Mouse (Mus musculus) ovary, postnatal 10 days (tissue): Measurements from ENCODE around the gene Slc41a2.

ENCODE experiments used
- DNase-seq: peaks from one replicate; pipeline ENCODE4 v3.0.0; 2022; ENCODE audit warnings: low spot score

Slc41a2 gene

DNA sequence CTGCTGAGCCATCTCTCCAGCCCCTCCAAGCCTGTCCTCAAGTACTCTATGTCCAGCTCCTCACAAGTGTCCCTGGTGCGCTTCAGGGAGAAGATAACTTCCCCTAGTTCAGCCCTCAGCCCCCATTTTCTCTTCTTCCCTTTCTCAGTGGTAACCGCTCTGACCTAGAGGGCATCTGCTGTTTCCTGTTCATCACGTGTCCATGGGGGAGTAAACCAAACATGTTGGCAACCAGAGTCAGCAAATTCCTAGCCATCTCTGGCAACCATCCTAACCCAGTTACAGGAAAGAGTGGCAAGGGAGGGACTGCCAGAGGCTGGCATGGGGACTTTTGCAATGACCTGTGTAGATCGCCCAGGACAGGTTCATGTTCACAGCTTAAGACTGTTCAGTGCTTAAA is 36.0 kb downstream of the Slc41a2 start:
- DNase-seq: no peak

DNA sequence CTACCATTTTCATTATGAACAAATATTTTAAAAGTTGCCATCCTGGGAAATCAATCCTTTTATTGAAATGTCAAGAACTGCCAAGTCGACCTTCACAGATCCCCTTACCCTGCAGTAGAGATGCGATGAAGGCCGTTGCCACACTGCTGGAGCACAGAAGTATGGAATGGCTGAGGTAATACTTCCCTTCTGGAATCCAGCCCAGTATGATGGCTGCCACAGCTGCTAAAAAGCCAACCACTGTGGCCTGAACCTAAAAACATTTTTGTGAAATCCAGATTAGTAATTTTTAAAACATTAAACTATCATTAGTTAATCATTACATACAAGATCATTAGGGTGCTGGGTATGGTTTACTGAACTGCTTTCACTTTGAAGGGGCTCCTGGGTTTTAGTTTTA is 36.6 kb downstream of the Slc41a2 start:
- DNase-seq: no peak

DNA sequence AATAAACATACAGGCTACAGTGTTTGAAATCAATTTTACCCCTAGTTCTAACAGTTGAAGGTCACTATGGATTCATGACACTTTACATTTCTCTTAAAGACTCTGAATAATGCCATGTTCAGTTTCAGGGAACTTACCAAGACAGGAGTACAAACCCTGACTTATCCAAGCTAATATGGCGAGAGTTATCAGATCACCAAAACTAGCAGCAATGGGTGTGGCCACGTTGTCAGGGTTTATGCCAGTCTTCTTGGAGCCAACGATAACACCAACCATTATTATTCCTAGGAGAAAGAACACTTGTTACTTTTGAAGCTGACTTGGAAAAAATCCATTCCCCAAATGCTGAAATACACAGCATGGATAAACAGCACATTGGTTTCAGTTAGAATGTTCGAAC is 40.7 kb downstream of the Slc41a2 start:
- DNase-seq: no peak

GRCm38 (mm10) chr10:83294746-83295145 is 42.9 kb downstream of the Slc41a2 start:
- no peak for DNase-seq

- no peak for DNase-seq
Observed at GRCm38 (mm10) chr10:83293352-83293751, 44.3 kb downstream of the Slc41a2 start.

DNA sequence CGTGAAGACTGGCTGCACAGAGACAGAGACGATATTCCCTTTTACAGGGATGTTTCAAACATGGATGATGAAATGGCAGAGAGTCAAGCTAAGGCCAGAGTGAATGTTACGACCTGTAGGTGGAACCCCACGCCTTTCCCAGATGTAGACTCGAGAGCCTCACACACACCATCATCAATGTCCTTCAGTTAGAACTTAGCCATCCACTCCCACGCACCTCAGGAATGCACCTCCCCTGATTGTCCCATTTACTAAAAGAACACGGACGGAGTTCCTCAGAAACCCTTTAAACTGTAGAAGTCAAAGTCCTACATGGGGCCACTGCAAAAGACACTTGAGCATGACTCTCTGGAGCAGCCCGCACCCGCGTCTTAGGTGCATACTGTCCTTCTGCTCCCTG is 46.0 kb downstream of the Slc41a2 start:
- DNase-seq: no peak

- DNase-seq: no peak
Observed at GRCm38 (mm10) chr10:83287828-83288227, 49.9 kb downstream of the Slc41a2 start.

DNA sequence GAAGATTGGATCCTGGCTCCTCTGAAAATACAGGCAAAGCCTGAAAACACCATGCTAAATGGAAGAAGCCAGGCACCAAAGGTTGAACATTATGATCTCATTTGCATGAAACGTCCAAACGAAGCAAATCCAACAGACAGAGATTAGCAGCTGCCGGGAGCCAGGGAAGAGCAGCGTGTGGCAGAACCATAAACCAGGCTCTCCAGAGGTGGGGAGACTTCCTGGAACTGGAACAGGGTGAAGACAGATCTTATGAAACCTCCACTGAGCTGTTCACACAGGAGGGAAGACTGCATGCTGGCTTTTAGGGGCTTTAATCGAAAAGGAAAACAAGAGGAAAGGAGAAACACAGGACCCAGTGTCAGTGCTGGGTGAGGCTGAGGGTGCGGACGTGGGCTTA is 51.3 kb downstream of the Slc41a2 start:
- no peak for DNase-seq

DNA sequence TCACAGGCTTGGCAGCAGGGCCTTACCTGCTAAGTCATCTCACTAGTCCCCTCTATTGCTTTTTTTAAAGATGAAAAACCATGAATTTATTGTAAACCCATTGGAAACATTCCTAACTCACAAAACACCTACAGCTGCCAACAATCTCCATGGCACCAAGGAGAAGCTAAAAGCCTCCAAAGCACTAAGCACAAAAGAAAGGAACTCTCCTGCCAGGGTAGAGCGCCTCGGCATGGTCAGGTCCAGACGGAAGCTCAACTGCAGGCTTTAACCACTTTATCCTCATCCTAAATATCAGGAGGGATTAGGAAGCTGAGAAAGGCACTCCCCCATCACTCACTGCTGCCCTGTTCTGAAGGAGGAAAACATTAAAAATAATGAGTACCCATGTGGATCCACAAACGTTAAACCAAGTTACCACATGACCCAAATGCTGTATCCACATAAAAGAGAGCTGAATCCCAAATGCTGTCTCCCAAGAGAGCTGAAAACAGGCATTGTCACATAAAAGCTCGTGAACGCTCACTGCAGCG is 51.9 kb downstream of the Slc41a2 start:
- DNase-seq: no peak

- DNase-seq: no peak
Observed at GRCm38 (mm10) chr10:83284916-83285315, 52.8 kb downstream of the Slc41a2 start.

DNA sequence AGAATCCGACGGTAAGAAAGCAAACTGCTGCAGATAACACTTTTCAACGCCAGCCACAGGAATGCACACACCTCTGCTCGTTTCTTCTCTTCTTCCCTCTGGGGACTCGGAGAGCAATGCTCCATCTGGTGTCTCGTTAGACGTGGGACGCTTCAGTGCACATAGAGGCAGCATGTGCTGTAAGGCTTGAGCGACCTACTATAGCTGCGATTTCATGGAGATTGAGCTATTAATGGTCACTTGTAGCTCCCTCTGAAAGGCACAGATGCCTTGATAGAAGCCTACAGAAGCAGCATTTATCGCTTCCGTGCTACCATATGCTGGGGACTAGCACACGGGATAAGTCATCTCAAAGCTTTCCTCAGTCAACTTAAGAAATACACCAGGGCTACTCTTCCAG is 71.0 kb downstream of the Slc41a2 start:
- no peak for DNase-seq

GRCm38 (mm10) chr10:83266241-83266640 is 71.4 kb downstream of the Slc41a2 start:
- DNase-seq: no peak

GRCm38 (mm10) chr10:83264680-83265079 is 73.0 kb downstream of the Slc41a2 start:
- DNase-seq: no peak

DNA sequence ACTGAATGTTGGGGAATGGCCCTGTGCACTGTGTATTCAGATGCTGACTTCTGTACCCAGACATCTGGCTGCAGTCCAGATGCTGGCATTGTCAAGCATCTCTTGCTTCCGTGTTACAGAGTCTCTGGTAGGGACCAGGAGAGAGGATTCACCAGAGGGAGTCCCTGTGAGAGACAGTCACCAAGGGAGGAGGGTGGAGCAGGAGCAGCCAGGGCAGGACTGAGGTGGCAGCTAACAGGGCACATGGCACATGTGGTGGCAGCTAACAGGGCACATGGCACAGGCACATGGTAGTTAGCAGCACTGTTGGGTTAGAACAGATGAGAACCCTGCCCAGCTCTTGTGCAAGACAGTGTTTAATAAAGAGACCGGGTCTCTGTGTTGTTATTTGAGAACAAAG is 73.6 kb downstream of the Slc41a2 start:
- no peak for DNase-seq

GRCm38 (mm10) chr10:83261264-83261663 is 76.4 kb downstream of the Slc41a2 start:
- no peak for DNase-seq

DNA sequence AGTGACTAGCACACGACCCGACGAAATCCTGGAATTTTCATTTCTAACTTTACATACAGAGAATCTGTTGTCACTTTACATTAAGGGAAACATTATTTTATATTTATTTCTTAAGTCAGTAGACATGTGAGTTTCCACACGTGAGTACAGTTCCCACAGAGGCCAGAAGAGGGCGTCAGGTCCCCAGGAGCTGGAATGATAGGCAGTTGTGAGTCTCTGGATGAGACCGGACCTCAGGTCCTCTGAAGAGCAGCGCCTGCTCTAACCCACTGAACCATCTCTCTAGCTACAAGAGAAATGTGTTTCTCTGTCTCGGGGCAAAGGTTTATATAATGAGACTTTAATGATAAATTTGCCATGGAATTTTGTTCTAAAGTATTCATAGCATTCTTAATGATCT is 86.3 kb downstream of the Slc41a2 start:
- no peak for DNase-seq

DNA sequence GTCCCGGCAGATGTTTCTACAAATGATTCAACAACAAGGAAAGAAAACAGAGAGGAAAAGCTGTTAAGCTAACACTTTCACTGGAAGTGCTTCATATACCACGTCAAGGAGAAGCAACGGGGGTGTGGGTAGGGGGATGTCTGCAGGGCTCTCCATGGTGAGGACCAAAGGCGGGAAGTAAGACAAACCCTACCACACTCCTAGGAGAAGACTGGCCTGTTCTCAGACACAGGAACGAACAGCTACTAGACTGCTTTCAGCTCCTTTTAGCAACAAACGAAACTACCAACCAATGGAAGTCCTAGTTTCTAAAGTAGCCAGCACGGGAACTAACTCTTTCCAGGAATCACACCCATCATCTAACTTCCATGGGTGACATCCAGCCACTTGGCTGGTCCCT is 89.6 kb downstream of the Slc41a2 start:
- DNase-seq: no peak

DNA sequence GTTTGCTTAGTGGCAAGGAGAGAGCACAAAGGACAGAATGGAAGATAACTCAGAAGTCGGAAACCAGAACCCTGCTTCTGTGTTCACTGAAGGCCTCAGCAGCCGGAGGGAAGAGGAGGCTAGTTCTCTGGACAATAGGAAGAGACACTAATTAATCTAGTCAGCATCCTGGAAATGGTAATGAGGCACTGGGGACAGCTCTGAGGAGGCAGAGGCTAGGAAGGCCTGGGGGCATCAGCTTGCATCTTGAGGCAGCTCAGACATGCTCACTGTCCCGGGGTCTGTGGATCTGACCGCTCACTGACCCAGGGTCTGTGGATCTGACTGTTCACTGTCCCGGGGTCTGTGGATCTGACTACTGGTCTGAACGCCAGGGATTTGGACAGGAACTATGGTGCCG is 92.0 kb downstream of the Slc41a2 start:
- DNase-seq: no peak

DNA sequence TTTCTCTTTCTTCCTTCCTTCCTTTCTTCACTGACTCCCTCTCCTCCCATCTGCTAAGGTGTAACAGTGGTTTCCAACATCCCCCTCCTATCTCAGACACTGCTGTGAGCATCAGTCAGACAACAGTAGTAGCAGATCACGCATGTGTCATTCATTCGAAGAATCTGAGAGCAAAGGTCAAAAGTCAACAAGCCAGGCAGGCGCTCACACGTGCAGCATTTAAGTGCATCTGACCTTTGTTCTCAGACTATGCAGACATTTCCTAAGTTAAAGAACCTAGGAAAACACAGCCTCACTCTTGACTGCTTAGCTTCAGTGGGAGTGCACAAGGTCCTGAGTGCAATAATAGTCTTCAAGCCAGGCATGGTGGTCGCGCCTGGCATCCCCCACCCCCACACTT is 93.6 kb downstream of the Slc41a2 start:
- no peak for DNase-seq

- DNase-seq: no peak
Observed at GRCm38 (mm10) chr10:83242106-83242686, 95.5 kb downstream of the Slc41a2 start.

GRCm38 (mm10) chr10:83234391-83234790 is 103.3 kb downstream of the Slc41a2 start:
- DNase-seq: no peak

GRCm38 (mm10) chr10:83233967-83234366 is 103.7 kb downstream of the Slc41a2 start:
- DNase-seq: no peak

- no peak for DNase-seq
Observed at GRCm38 (mm10) chr10:83228626-83229025, 109.1 kb downstream of the Slc41a2 start.

DNA sequence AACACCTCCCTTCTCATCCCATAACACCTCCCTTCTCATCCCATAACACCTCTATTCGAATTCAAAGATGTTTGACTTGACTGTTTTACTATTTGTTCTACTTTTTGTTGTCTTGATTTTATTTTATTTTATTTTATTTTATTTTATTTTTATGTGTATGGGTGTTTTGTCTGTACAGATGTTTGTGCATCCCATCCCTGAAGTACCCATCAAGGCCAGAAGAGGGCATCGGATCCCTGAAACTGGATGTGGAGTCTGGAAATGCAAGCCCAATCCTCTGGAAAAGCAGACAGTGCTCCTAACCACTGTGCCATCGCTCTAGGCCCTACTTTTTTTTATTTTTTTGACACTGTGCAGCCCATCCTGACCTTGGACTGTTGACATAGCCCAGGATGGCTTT is 112.7 kb downstream of the Slc41a2 start:
- no peak for DNase-seq

DNA sequence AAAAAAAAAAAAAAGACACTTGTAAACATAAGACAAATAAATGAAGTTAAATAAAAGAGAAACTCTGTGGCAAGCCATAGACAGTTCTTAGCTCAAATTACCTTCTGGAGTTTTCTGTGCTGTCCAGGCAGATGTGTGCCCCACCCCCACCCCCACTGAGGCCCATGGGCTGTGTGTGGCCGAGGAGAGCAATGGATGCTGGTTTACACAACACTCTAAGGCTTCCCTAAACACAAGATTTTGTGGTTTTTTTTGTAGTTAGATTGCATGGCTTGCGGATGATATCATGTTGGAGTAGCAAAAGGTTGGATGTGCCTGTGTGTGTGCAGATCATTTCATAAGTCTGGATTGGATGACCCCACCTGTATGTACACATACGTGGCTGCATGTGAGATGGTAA is 116.8 kb downstream of the Slc41a2 start:
- DNase-seq: no peak
